Mouse (Mus musculus) midbrain, embryonic 11.5 days (tissue): ENCODE measurements around the gene Nfatc2. TPM values are rescaled to one million over a fixed set of nuclear protein-coding genes. Genes with fewer than 3 reads are reported as not detected.

Experiments used
- ATAC-seq: fragments of 200-750 bp; cut with Nextera tagmentation; 2 replicates; pipeline ENCODE4 v1.8.0; 2017; ENCODE audit warnings: moderate TSS enrichment, moderate library complexity; ENCODE audit not compliant: low FRiP score
- DNase-seq: peaks from one replicate; pipeline ENCODE4 v3.0.0; 2015; ENCODE audit warnings: low spot score; ENCODE audit errors: missing footprints
- H3K27ac ChIP-seq: fragments of 300-500 bp; sonication (generic); 2 replicates; pipeline ENCODE4 v1.5.1; 2014; ENCODE audit warnings: low read depth, low read length
- H3K27me3 ChIP-seq: fragments of 300-500 bp; sonication (generic); 2 replicates; pipeline ENCODE4 v1.6.1; 2014; ENCODE audit warnings: mild to moderate bottlenecking, low read length, moderate library complexity, mixed read lengths; ENCODE audit not compliant: control insufficient read depth, insufficient read depth
- H3K36me3 ChIP-seq: fragments of 300-500 bp; sonication (generic); 2 replicates; pipeline ENCODE4 v1.6.1; 2014; ENCODE audit warnings: mild to moderate bottlenecking, low read length, moderate library complexity, mixed read lengths; ENCODE audit not compliant: control insufficient read depth, insufficient read depth
- H3K4me1 ChIP-seq: fragments of 300-500 bp; sonication (generic); 2 replicates; pipeline ENCODE4 v1.6.1; 2014; ENCODE audit warnings: low read length; ENCODE audit not compliant: control insufficient read depth, insufficient read depth
- H3K4me2 ChIP-seq: fragments of 300-500 bp; sonication (generic); 2 replicates; pipeline ENCODE4 v1.6.1; 2014; ENCODE audit warnings: mild to moderate bottlenecking, moderate library complexity
- H3K4me3 ChIP-seq: fragments of 300-500 bp; sonication (generic); 2 replicates; pipeline ENCODE4 v1.5.1; 2014; ENCODE audit warnings: low read depth, low read length
- H3K9ac ChIP-seq: fragments of 300-500 bp; sonication (generic); 2 replicates; pipeline ENCODE4 v1.6.1; 2014; ENCODE audit warnings: low read length
- H3K9me3 ChIP-seq: fragments of 300-500 bp; sonication (generic); 2 replicates; pipeline ENCODE4 v1.6.1; 2016; ENCODE audit warnings: low read length; ENCODE audit not compliant: control insufficient read depth
- WGBS: fragments of 180-500 bp; shearing (Covaris S2); extraction: QIAGEN DNeasy Blood & Tissue Kit; methylation state at CpG from one replicate; pipeline ENCODE4 v1.1.7; 2014; 5-methylcytosine and 5-hydroxymethylcytosine counted together
- polyA plus RNA-seq: library from polyadenylated mRNA; unstranded; fragments of >200 nt; fragmentation: Nextera tagmentation; extraction: Ambion mirVana; gene quantifications from 2 replicates; pipeline ENCODE4 v1.2.1, GENCODE M21; 2014

Gene Nfatc2
- polyA plus RNA-seq, result 0.66 and 0.72 TPM in 2 replicates

DNA sequence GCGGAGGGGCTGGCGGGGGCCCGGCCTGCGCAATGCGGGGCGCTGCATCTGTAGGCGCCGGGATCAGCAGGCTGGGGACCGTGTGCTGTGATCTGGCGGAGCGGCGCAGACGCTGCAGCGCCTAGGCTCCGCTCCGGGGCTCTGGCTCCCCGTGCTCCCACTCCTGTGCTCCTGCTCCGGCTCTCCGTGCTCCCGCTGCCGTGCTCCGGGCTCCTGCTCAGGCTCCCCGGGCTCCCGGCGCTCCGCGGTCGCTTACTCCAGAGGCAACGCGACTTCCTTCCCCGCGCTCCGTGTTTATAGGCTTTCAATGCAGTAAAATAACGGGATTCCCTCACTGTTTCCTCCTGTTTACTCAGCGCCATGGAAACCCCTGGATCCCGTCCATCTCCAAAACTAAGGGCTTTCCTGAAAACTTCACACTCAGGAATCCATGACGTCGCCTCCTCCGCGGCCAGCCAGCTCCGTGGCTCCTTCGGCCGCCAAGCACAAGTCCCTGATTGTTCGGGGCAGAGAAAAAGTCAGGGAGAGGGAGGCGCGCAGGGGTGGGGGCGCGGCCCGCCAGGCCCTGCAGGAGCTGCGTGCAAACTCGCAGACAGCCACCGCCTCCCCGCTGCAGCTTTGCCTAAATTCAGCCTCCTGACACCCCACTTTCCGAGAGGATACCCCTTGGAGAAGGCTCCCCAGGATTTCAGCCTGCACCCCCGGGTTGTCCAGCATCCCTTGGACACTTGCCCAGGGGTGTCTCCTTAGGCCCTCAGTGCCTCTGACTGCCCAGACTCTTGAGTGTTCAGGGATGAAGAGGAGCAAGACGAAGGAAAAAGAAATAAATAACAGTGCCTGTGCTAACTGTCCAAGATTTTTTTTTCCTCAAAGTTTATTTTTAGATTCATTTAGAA, at the start of gene Nfatc2:
TSS of gene Nfatc2 (minus strand) at position 167 of the 896 bp plus-strand sequence.
- H3K9me3 ChIP-seq, result no peaks in the 10 kb centered on the region
- H3K27ac ChIP-seq, result no peak within 1 kb of the TSS
- peak within 1 kb of the TSS; percentile 91 for H3K4me2 ChIP-seq
- H3K27me3 ChIP-seq, result peaks cover 34% of the 10 kb centered on the region
- peak within 1 kb of the TSS; percentile 51 for H3K4me3 ChIP-seq
- DNase-seq, result peak; percentile 96
- 1% methylated on average over 56 of the region's 56 CpGs for WGBS
- peak; percentile 79 for ATAC-seq
- H3K36me3 ChIP-seq, result no peaks in the 10 kb centered on the region
- peak within 1 kb of the TSS; percentile 63 for H3K9ac ChIP-seq
- peaks cover 14% of the 10 kb centered on the region for H3K4me1 ChIP-seq

DNA sequence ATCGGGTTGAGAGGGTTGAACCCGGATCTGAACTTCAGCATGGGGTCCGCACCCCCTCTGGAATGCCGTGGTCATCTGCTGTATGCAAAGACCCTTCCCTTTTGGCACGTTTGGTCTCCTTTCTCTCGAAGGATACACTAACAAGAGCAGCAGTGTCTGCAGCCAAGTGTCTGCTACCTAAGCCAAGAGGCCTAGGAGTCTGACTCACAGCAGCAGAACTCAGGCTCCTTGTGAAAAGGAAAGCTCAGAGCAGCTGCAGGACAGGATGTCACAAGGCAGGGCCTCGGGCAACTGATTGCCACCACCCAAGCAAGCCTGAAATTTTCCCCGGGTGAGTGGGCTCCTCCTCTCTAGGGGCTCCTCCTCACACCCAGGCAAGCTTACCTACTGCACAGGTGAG, 46.7 kb upstream of the Nfatc2 start:
- 82% methylated on average over 8 of the region's 8 CpGs for WGBS
- Histone ChIP-seq H3K9ac (no peak overlapping the region), H3K27me3 (no peaks in the 10 kb centered on the region), H3K4me2 (no peak overlapping the region), H3K4me3 (no peak overlapping the region), H3K27ac (no peak overlapping the region), H3K4me1 (no peaks in the 10 kb centered on the region), H3K9me3 (no peaks in the 10 kb centered on the region), H3K36me3 (no peaks in the 10 kb centered on the region; the same call in 1 of the 2 replicates)
- no peak for ATAC-seq
- no peak for DNase-seq

DNA sequence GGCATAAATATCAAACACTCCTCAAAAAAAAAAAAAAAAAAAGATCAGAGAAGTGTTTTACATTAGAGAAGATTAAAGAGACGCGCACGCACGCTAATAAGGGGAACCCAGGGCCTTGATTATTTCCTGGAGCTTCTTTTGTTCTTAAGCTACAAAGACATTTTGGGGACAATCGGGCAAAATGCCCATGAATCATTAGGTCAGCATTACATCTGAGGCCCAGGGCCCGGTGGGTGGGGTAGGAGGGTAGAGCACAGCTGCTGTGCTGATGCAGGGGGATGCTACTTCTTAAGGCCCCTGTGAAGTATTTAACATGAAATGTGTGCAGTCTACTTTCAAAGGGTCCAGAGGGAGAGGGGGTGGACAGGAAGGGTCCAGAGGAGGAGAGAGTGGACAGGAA, 43.4 kb upstream of the Nfatc2 start:
- Histone ChIP-seq H3K4me3 (no peak overlapping the region), H3K27ac (no peak overlapping the region), H3K4me2 (no peak overlapping the region), H3K36me3 (no peaks in the 10 kb centered on the region; the same call in 1 of the 2 replicates), H3K4me1 (peaks cover 7% of the 10 kb centered on the region; the same call in 1 of the 2 replicates), H3K9me3 (no peaks in the 10 kb centered on the region), H3K9ac (no peak overlapping the region), H3K27me3 (no peaks in the 10 kb centered on the region)
- no peak for ATAC-seq
- 68% methylated on average over 6 of the region's 6 CpGs for WGBS
- no peak for DNase-seq

DNA sequence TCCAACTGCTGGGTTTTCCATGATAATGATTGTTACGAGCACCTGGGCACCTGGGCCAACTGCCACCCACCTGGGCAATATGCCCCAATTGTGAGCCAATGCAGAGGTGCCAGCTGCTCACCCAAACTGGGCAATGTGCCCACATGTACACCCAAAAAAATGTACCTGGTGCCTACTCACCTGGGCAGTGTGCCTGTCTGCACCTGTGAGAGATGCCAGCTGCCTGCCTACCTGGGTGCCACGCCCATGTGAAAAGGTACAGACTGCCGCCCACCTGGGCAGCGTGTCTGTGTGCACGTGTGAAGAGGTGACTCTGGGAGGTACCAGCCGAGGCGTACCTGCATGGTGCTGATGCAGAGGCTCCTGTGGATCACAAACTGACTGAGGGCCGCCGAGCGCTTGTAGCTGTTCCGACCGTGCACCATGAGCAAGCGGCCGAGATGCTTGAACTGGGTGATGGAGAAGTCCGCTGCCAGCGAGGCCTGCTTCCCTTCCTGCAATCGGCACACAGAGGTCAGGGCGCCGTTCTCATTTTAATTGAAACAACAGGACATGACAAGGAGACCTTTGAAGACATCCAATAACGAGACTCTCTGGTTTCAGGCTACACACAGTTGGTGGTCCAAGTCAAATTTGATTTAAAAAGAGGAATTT, 42.2 kb upstream of the Nfatc2 start:
- ATAC-seq, result no peak
- H3K4me3 ChIP-seq, result no peak overlapping the region

DNA sequence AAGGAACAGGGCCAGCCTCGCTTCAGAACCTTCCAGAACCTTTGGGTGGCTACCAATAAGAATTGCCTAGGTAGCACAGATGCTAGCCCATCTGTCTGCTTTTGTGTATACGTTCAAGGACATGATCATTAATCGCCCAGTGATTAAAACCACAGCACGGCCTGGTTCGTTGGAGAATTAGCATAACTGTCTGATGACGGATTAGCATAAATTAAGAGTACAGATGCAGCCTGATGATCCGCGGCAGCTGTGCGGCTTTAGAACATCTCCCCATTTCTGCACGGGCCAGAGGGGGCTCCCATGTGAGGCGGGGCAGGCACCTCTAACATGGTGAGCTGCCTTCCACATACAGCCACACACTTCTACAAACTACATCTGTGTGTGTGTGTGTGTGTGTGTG, 40.7 kb upstream of the Nfatc2 start:
- H3K27me3 ChIP-seq, result no peaks in the 10 kb centered on the region
- no peak overlapping the region for H3K4me2 ChIP-seq
- H3K4me3 ChIP-seq, result no peak overlapping the region
- peak overlapping the region; percentile 49; the same call in 1 of the 2 replicates for H3K27ac ChIP-seq
- peaks cover 7% of the 10 kb centered on the region; the same call in 1 of the 2 replicates for H3K4me1 ChIP-seq
- no peak overlapping the region for H3K9ac ChIP-seq
- peak; percentile 75 for ATAC-seq
- WGBS, result 56% methylated on average over 11 of the region's 11 CpGs
- DNase-seq, result no peak
- H3K36me3 ChIP-seq, result no peaks in the 10 kb centered on the region
- H3K9me3 ChIP-seq, result no peaks in the 10 kb centered on the region

More for the DNA sequence above, 42.2 kb upstream of the Nfatc2 start:
- H3K4me1 ChIP-seq, result peaks cover 7% of the 10 kb centered on the region; the same call in 1 of the 2 replicates
- no peak overlapping the region for H3K4me2 ChIP-seq
- H3K9ac ChIP-seq, result no peak overlapping the region
- no peak for DNase-seq
- 84% methylated on average over 20 of the region's 20 CpGs for WGBS
- no peaks in the 10 kb centered on the region for H3K9me3 ChIP-seq
- H3K27ac ChIP-seq, result no peak overlapping the region
- H3K36me3 ChIP-seq, result no peaks in the 10 kb centered on the region
- no peaks in the 10 kb centered on the region for H3K27me3 ChIP-seq

DNA sequence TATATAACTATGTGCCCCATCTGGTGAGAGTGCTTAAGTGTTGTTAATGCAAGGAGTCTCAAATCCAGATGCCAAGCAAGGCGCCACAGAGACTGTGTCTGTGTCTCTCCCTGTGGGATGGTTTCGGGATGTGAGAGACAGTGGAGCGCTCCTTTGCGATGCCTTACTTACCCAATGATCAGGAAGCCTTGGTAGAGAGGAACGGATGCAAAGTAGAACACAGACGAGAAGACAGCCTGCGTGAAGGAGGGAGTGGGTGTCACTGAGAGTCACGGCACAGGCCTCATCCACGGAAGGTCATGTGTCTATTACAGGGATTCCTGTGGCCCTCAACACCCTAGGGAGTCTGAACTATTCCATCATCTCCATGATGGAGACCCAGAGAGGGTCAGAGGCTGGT, 39.0 kb upstream of the Nfatc2 start:
- Histone ChIP-seq H3K36me3 (no peaks in the 10 kb centered on the region), H3K9me3 (no peaks in the 10 kb centered on the region), H3K9ac (no peak overlapping the region), H3K4me2 (no peak overlapping the region), H3K4me1 (peaks cover 7% of the 10 kb centered on the region; the same call in 1 of the 2 replicates), H3K27me3 (no peaks in the 10 kb centered on the region), H3K27ac (no peak overlapping the region), H3K4me3 (no peak overlapping the region)
- no peak for DNase-seq
- ATAC-seq, result no peak
- WGBS, result 92% methylated on average over 9 of the region's 9 CpGs

DNA sequence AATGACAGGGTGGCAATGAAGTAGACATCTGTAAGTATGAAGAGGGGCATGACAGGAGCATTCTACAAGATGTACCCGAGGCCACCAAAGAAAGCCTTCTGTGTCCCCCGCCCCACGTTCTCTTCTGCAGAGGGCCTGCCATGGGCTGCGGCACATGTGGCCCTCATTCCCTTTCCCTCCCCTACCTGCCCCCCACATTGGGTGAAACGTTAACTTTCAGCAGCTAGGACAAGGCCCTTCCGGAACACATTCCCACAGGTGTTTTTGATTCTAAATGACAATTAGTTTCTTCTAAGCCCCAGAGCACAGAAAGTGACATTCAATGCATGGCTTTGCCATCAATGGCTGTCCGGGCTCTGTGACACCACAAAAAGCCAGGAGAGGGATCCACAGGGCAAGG, 33.4 kb upstream of the Nfatc2 start:
- no peak overlapping the region for H3K9ac ChIP-seq
- no peaks in the 10 kb centered on the region for H3K9me3 ChIP-seq
- no peak overlapping the region for H3K27ac ChIP-seq
- H3K4me2 ChIP-seq, result no peak overlapping the region
- H3K4me1 ChIP-seq, result no peaks in the 10 kb centered on the region
- ATAC-seq (no peak), DNase-seq (no peak)
- H3K36me3 ChIP-seq, result no peaks in the 10 kb centered on the region; the same call in 1 of the 2 replicates
- no peak overlapping the region for H3K4me3 ChIP-seq
- 83% methylated on average over 7 of the region's 7 CpGs for WGBS
- H3K27me3 ChIP-seq, result no peaks in the 10 kb centered on the region

DNA sequence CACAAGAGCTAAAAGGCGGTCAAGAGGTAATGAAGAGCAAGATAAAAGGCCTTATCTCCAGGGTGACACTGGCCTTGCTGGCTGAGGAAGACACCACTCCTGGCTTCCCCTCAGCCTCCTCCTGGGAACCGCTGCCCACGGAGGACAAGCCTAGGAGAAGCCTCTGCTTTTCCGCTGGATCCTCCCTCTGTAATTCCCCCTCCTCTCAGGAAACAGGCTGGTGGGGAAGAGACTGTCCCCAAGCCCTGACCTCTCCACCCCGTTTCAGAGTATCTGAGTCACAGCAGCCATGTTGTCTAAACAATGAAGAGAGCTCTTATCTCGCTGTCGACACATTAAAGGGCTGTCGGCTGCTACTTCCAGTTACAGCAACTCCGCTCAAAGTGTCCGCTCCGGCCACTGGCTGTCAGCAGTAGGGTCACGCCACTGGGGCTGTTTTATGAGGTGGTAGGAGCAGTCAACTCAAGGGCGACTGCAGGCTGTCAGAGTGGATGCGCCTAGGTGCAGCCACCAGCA, 31.9 kb upstream of the Nfatc2 start:
- ATAC-seq (no peak), DNase-seq (no peak)
- Histone ChIP-seq H3K27ac (no peak overlapping the region), H3K27me3 (no peaks in the 10 kb centered on the region), H3K36me3 (no peaks in the 10 kb centered on the region; the same call in 1 of the 2 replicates), H3K4me3 (no peak overlapping the region), H3K9me3 (no peaks in the 10 kb centered on the region), H3K4me2 (no peak overlapping the region), H3K4me1 (no peaks in the 10 kb centered on the region), H3K9ac (no peak overlapping the region)
- WGBS, result 69% methylated on average over 14 of the region's 14 CpGs

DNA sequence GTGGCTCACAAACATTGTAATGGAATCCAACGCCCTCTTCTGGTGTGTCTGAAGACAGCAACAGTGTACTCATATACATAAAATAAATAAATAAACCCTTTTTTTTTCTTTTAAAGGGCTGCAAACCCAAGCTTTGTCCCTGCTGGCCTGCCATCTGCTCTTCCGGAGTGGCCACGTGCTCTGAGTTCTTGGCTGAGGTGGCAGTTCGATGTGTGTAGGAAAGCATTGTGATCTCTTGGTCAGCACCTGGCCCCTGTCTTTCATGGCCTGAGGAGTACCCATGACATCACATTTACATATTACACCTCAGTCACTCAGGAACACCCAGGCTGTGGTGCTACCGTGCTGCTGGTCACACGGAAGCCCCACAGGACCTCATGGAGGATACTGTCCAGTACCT, 31.1 kb upstream of the Nfatc2 start:
- Histone ChIP-seq H3K27me3 (no peaks in the 10 kb centered on the region), H3K36me3 (no peaks in the 10 kb centered on the region; the same call in 1 of the 2 replicates), H3K4me3 (no peak overlapping the region), H3K9me3 (no peaks in the 10 kb centered on the region), H3K4me2 (no peak overlapping the region), H3K4me1 (no peaks in the 10 kb centered on the region), H3K9ac (no peak overlapping the region), H3K27ac (no peak overlapping the region)
- no peak for DNase-seq
- no peak for ATAC-seq
- 89% methylated on average over 6 of the region's 6 CpGs for WGBS
